In genomic region chr7:112679171-112679512, GRCm38 (mm10) we compare ENCODE assay signal across 8 mouse cellular contexts. TPM values are rescaled to one million over a fixed set of nuclear protein-coding genes. Genes with fewer than 3 reads are reported as not detected.
DNase-seq lines count a peak whose midpoint lies in the region; ATAC-seq and TF ChIP-seq lines count a peak whose summit lies in the region.

TSS of gene Tead1 (plus strand) at chr7:112679318.

- H3K4me3 ChIP-seq in hindbrain, embryonic 12.5 days, result peak within 1 kb of the TSS; percentile 84
- H3K4me3 ChIP-seq in lung, postnatal 0 days (ENCODE audit: low read depth, low read length), result peak within 1 kb of the TSS; percentile 89

- ATAC-seq in hindbrain, embryonic 12.5 days (ENCODE audit: low FRiP score), result peak; percentile 88
- peak; percentile 87 for ATAC-seq in lung, postnatal 0 days

- WGBS in hindbrain, embryonic 12.5 days, result 1% methylated on average over 51 of the region's 57 CpGs
- 0% methylated on average over 18 of the region's 57 CpGs for WGBS in lung, postnatal 0 days

- peak within 1 kb of the TSS; percentile 89 for H3K27ac ChIP-seq in hindbrain, embryonic 12.5 days
- peak within 1 kb of the TSS; percentile 99 for H3K27ac ChIP-seq in lung, postnatal 0 days (ENCODE audit: low read length)

- no peak for TF ChIP-seq CTCF in lung, postnatal 0 days (IDR thresholded peaks at IDR 0.05)

- TF ChIP-seq EP300 in lung, postnatal 0 days (IDR thresholded peaks at IDR 0.05), result 0 out of 2 replicates have a peak, but pooled peaks have one; percentile 37

- no peaks in the 10 kb centered on the region for H3K36me3 ChIP-seq in hindbrain, embryonic 12.5 days
- H3K36me3 ChIP-seq in lung, postnatal 0 days (ENCODE audit: insufficient read depth, low read length), result no peaks in the 10 kb centered on the region

- peaks cover 5% of the 10 kb centered on the region; the same call in 1 of the 2 replicates for H3K27me3 ChIP-seq in hindbrain, embryonic 12.5 days
- H3K27me3 ChIP-seq in lung, postnatal 0 days (replicated peaks; ENCODE audit: insufficient read depth, low read length), result no peaks in the 10 kb centered on the region

- DNase-seq in R1 (ENCODE audit: low read depth, low spot score), result peak; percentile 90
- peak; percentile 89 for DNase-seq in cerebellum, adult 9-11 months
- DNase-seq in frontal cortex, postnatal 25 days (ENCODE audit: low spot score in 2 of 2), result peak; percentile 83 to 92
- peak; percentile 96 to 99 for DNase-seq in layer of hippocampus, postnatal 25 days (ENCODE audit: extremely low spot score in 1 of 2, low spot score in 1 of 2)
- peak; percentile 95 for DNase-seq in lung, postnatal 0 days (ENCODE audit: low spot score)
- DNase-seq in retina, postnatal 1 day, result peak; percentile 92
- peak; percentile 92 to 98 for DNase-seq in urinary bladder, adult 18-20 months (ENCODE audit: low spot score in 2 of 2)

- peak within 1 kb of the TSS; percentile 84 for H3K4me2 ChIP-seq in hindbrain, embryonic 12.5 days (replicated peaks)
- H3K4me2 ChIP-seq in lung, postnatal 0 days (replicated peaks; ENCODE audit: low read depth, low read length), result peak within 1 kb of the TSS; percentile 66

- H3K4me1 ChIP-seq in hindbrain, embryonic 12.5 days, result peaks cover 31% of the 10 kb centered on the region
- peaks cover 11% of the 10 kb centered on the region for H3K4me1 ChIP-seq in lung, postnatal 0 days (ENCODE audit: insufficient read depth, low read depth, low read length)

- H3K9me3 ChIP-seq in hindbrain, embryonic 12.5 days (replicated peaks), result no peaks in the 10 kb centered on the region; the same call in 1 of the 2 replicates
- H3K9me3 ChIP-seq in lung, postnatal 0 days (ENCODE audit: low read length), result no peaks in the 10 kb centered on the region

- H3K9ac ChIP-seq in hindbrain, embryonic 12.5 days, result peak within 1 kb of the TSS; percentile 91
- peak within 1 kb of the TSS; percentile 93 for H3K9ac ChIP-seq in lung, postnatal 0 days (replicated peaks; ENCODE audit: low read depth)

RNA-seq across cellular contexts. Expression of gene Tead1, which starts in this region (rescaled TPM):
- polyA plus RNA-seq in hindbrain, embryonic 12.5 days (2016; fragmentation: Nextera tagmentation; extraction: Ambion mirVana), result 23.3 and 25.4 TPM in 2 replicates
- 10 to 100 TPM; 19.6 to 28.6 TPM for total RNA-seq in layer of hippocampus, postnatal 25 days (2021)
- polyA plus RNA-seq in lung, postnatal 0 days (2015; fragmentation: Nextera tagmentation; extraction: Ambion mirVana), result 23.0 and 28.8 TPM in 2 replicates

Comparison
In these comparisons a context has a peak if more than half of its experiments do, and no peak if none do; other contexts are left out.
1. Peak in every context shown above with its lines: DNase-seq, ATAC-seq, H3K4me3 ChIP-seq and H3K27ac ChIP-seq.